ENCODE assay signal across 8 mouse cellular contexts in the genomic region with DNA sequence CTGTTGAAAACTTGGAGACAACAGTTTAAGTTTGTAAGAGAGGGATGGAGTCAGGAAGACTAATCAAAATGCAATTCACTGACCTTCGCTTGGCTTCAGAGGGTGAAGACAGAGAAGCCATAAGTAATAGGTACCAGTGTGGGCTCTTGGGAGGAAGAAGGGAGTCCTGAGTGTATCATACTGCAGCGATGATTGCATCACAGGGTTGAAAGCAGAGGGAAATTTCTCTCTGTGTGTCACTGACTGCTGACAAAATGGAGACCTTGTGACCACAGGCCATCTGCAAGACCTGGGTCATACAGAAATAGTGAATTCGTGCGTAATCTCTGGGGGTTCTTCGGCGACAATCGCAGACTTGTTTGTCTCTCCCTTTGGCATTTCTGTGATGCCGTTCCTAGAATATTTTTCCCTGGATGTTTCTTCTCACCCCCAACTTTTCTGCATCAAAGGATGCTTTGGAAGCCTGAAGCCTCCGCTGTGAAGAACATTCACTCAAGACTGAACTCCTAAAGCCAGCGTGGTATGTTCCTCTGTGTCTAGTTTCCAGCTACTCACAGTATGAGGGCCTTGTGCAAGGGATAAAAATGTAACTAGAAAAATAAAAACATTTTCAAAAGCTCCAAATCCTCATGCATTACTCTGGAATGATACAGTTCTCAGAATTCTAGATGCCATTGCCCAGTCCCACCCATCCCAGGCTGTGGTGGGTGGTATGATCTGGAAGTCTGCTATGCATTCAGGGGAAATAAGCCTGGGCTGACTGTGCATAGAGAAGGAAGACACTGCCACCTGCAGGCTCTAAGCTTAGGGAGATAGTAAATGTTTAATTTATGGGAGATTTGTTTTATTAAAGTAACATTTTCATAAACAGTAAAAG.
A peak's percentile ranks its signal among the peaks of the same experiment; 100 is the strongest.
DNase-seq lines count a peak whose midpoint lies in the region; ATAC-seq and TF ChIP-seq lines count a peak whose summit lies in the region.
"Had no signal": no experiment of that assay in that cellular context is flagged by ENCODE, and none has a peak within 500 bp of the region (broad histone marks: within the 10 kb centered on the region; RNA-seq: fewer than 3 reads in every experiment).

No protein-coding gene starts in this region.

- intact Hi-C loops in heart, postnatal 14 days (cut with DNase I): loop anchor here (1.0 to 10.0 kb wide), 6 partner anchors 69 to 1616 kb away; no protein-coding TSS in a partner anchor

- no peak overlapping the region for H3K4me3 ChIP-seq in embryonic facial prominence, embryonic 13.5 days
- no peak overlapping the region for H3K4me3 ChIP-seq in lung, postnatal 0 days (ENCODE audit: low read depth, low read length)
- H3K4me3 ChIP-seq: heart, embryonic 13.5 days had no signal

- 0 out of 2 replicates have a peak, but pooled peaks have one; percentile 72 for ATAC-seq in embryonic facial prominence, embryonic 13.5 days (ENCODE audit: insufficient number of reproducible peaks, insufficient read depth, low FRiP score, low TSS enrichment, low read depth)
- ATAC-seq in lung, postnatal 0 days: peak; percentile 82

- 84% methylated on average over 10 of the region's 10 CpGs for WGBS in embryonic facial prominence, embryonic 13.5 days
- WGBS in lung, postnatal 0 days: 80% methylated on average over 10 of the region's 10 CpGs

- no peak overlapping the region for H3K4me2 ChIP-seq in embryonic facial prominence, embryonic 13.5 days
- H3K4me2 ChIP-seq in lung, postnatal 0 days (replicated peaks; ENCODE audit: low read depth, low read length): no peak overlapping the region
- H3K4me2 ChIP-seq: heart, embryonic 13.5 days had no signal

- no peaks in the 10 kb centered on the region for H3K36me3 ChIP-seq in embryonic facial prominence, embryonic 13.5 days
- no peaks in the 10 kb centered on the region for H3K36me3 ChIP-seq in lung, postnatal 0 days (ENCODE audit: insufficient read depth, low read length)
- H3K36me3 ChIP-seq: heart, embryonic 13.5 days had no signal

- no peaks in the 10 kb centered on the region; the same call in 1 of the 2 replicates for H3K4me1 ChIP-seq in embryonic facial prominence, embryonic 13.5 days
- H3K4me1 ChIP-seq in lung, postnatal 0 days (ENCODE audit: insufficient read depth, low read depth, low read length): no peaks in the 10 kb centered on the region
- H3K4me1 ChIP-seq: heart, embryonic 13.5 days had no signal

- peak; percentile 70 for DNase-seq in Muller cell, postnatal 12 days (ENCODE audit: inconsistent ontology term)
- peak; percentile 68 for DNase-seq in adrenal gland, postnatal 14 days
- peak; percentile 60 to 75 for DNase-seq in heart, postnatal 14 days
- DNase-seq in layer of hippocampus, adult 18-20 months (ENCODE audit: low spot score in 2 of 2): peak; percentile 46 to 88
- peak; percentile 87 for DNase-seq in lung, postnatal 0 days (ENCODE audit: low spot score)
- peak; percentile 77 to 79 for DNase-seq in right cerebral cortex, adult 2 months (ENCODE audit: low spot score in 2 of 2)

- no peak overlapping the region for H3K27ac ChIP-seq in embryonic facial prominence, embryonic 13.5 days
- H3K27ac ChIP-seq in lung, postnatal 0 days (ENCODE audit: low read length): no peak overlapping the region
- H3K27ac ChIP-seq: heart, embryonic 13.5 days had no signal

- no peaks in the 10 kb centered on the region for H3K9me3 ChIP-seq in embryonic facial prominence, embryonic 13.5 days
- H3K9me3 ChIP-seq in lung, postnatal 0 days (ENCODE audit: low read length): no peaks in the 10 kb centered on the region
- H3K9me3 ChIP-seq: heart, embryonic 13.5 days had no signal

- no peak for TF ChIP-seq EP300 in lung, postnatal 0 days (IDR thresholded peaks at IDR 0.05)

- H3K9ac ChIP-seq in embryonic facial prominence, embryonic 13.5 days: no peak overlapping the region
- H3K9ac ChIP-seq in lung, postnatal 0 days (replicated peaks; ENCODE audit: low read depth): no peak overlapping the region
- H3K9ac ChIP-seq: heart, embryonic 13.5 days had no signal

- peaks cover 4% of the 10 kb centered on the region for H3K27me3 ChIP-seq in embryonic facial prominence, embryonic 13.5 days
- no peaks in the 10 kb centered on the region for H3K27me3 ChIP-seq in lung, postnatal 0 days (replicated peaks; ENCODE audit: insufficient read depth, low read length)
- H3K27me3 ChIP-seq: heart, embryonic 13.5 days had no signal

- TF ChIP-seq CTCF in lung, postnatal 0 days (IDR thresholded peaks at IDR 0.05): peak; percentile 85
